Comparison of ENCODE assay signal across 7 mouse cellular contexts in the genomic region with DNA sequence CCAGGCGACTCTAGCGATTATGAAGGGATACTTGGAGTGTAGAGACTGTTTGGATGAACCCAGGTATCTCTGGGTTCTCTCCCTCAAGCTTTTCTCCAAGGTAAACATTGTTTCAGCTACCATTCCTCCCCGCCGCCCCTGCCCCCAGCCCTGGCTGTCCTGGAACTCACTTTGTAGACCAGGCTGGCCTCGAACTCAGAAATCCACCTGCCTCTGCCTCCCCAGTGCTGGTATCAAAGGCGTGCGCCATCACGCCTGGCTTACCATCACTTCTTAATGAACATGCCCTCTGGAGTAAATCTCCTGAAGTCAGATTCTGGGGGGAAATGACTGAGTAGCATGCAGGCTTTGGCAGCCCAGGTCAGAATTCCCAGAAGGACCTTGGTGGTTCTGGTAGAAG. TPM values are rescaled to one million over a fixed set of nuclear protein-coding genes. Genes with fewer than 3 reads are reported as not detected.
DNase-seq lines count a peak whose midpoint lies in the region; ATAC-seq and TF ChIP-seq lines count a peak whose summit lies in the region.

A gene (minus strand): TSS at position 293 of the 400 bp plus-strand sequence.

- peaks cover 14% of the 10 kb centered on the region for H3K4me1 ChIP-seq in thymus, adult 2 months (replicated peaks; ENCODE audit: control insufficient read depth, insufficient read depth, low read length)
- H3K4me1 ChIP-seq in embryonic facial prominence, embryonic 15.5 days, result peaks cover 27% of the 10 kb centered on the region
- peaks cover 31% of the 10 kb centered on the region for H3K4me1 ChIP-seq in heart, embryonic 15.5 days (replicated peaks)
- peaks cover 40% of the 10 kb centered on the region for H3K4me1 ChIP-seq in neural tube, embryonic 13.5 days (replicated peaks)

- no peaks in the 10 kb centered on the region for H3K9me3 ChIP-seq in embryonic facial prominence, embryonic 15.5 days (replicated peaks)
- no peaks in the 10 kb centered on the region for H3K9me3 ChIP-seq in heart, embryonic 15.5 days (replicated peaks)
- H3K9me3 ChIP-seq in neural tube, embryonic 13.5 days, result no peaks in the 10 kb centered on the region

- WGBS in thymus, adult 2 months, result 66% methylated on average over 8 of the region's 8 CpGs
- WGBS in embryonic facial prominence, embryonic 15.5 days, result 51% methylated on average over 8 of the region's 8 CpGs
- WGBS in heart, embryonic 15.5 days, result 44% methylated on average over 8 of the region's 8 CpGs
- WGBS in neural tube, embryonic 13.5 days, result 67% methylated on average over 8 of the region's 8 CpGs

- DNase-seq in thymus, adult 2 months, result no peak
- no peak for DNase-seq in thymus, adult 18-20 months
- DNase-seq in left cerebral cortex, postnatal 36 days (ENCODE audit: low spot score in 2 of 2), result no peak
- DNase-seq in embryo, embryonic 10 days (ENCODE audit: low spot score), result no peak

- intact Hi-C loops in left cerebral cortex, postnatal 36 days (cut with DNase I), result no loop called here

- H3K4me2 ChIP-seq in embryonic facial prominence, embryonic 15.5 days (replicated peaks), result peak within 1 kb of the TSS; percentile 80
- H3K4me2 ChIP-seq in heart, embryonic 15.5 days, result peak within 1 kb of the TSS; percentile 89
- H3K4me2 ChIP-seq in neural tube, embryonic 13.5 days, result peak within 1 kb of the TSS; percentile 87

- no peak for TF ChIP-seq POLR2A in thymus, adult 2 months (IDR thresholded peaks at IDR 0.05; ENCODE audit: control insufficient read depth, extremely low read depth, insufficient read depth, low read length, poor library complexity)

- peak within 1 kb of the TSS; percentile 97 for H3K9ac ChIP-seq in embryonic facial prominence, embryonic 15.5 days
- H3K9ac ChIP-seq in heart, embryonic 15.5 days, result peak within 1 kb of the TSS; percentile 100
- peak within 1 kb of the TSS; percentile 100 for H3K9ac ChIP-seq in neural tube, embryonic 13.5 days

- H3K27ac ChIP-seq in thymus, adult 2 months (ENCODE audit: control insufficient read depth, insufficient read depth, low read length), result no peak within 1 kb of the TSS
- peak within 1 kb of the TSS; percentile 100 for H3K27ac ChIP-seq in embryonic facial prominence, embryonic 15.5 days (replicated peaks)
- H3K27ac ChIP-seq in heart, embryonic 15.5 days, result peak within 1 kb of the TSS; percentile 100
- peak within 1 kb of the TSS; percentile 100 for H3K27ac ChIP-seq in neural tube, embryonic 13.5 days (replicated peaks)

- ATAC-seq in embryonic facial prominence, embryonic 15.5 days (ENCODE audit: insufficient number of reproducible peaks, low FRiP score, low TSS enrichment, low read depth), result no peak
- ATAC-seq in heart, embryonic 15.5 days (replicated peaks; ENCODE audit: insufficient number of reproducible peaks, insufficient read depth, low FRiP score, low read depth), result no peak
- ATAC-seq in neural tube, embryonic 13.5 days (ENCODE audit: low read depth), result no peak

- no peaks in the 10 kb centered on the region for H3K27me3 ChIP-seq in thymus, adult 2 months (ENCODE audit: control insufficient read depth, insufficient read depth, low read length)
- no peaks in the 10 kb centered on the region for H3K27me3 ChIP-seq in embryonic facial prominence, embryonic 15.5 days
- no peaks in the 10 kb centered on the region for H3K27me3 ChIP-seq in heart, embryonic 15.5 days
- H3K27me3 ChIP-seq in neural tube, embryonic 13.5 days, result no peaks in the 10 kb centered on the region

- H3K36me3 ChIP-seq in thymus, adult 2 months (ENCODE audit: control insufficient read depth, insufficient read depth, low read length), result peaks cover 24% of the 10 kb centered on the region
- H3K36me3 ChIP-seq in embryonic facial prominence, embryonic 15.5 days, result peaks cover 43% of the 10 kb centered on the region
- H3K36me3 ChIP-seq in heart, embryonic 15.5 days, result peaks cover 43% of the 10 kb centered on the region
- H3K36me3 ChIP-seq in neural tube, embryonic 13.5 days, result peaks cover 47% of the 10 kb centered on the region

- no peak for TF ChIP-seq CTCF in thymus, adult 2 months (IDR thresholded peaks at IDR 0.05; ENCODE audit: borderline replicate concordance, control insufficient read depth, extremely low read depth, insufficient read depth, low read length, poor library complexity)

- H3K4me3 ChIP-seq in thymus, adult 2 months (ENCODE audit: control insufficient read depth, insufficient read depth, low read length), result peak within 1 kb of the TSS; percentile 59
- H3K4me3 ChIP-seq in embryonic facial prominence, embryonic 15.5 days (replicated peaks), result peak within 1 kb of the TSS; percentile 99
- peak within 1 kb of the TSS; percentile 98 for H3K4me3 ChIP-seq in heart, embryonic 15.5 days
- H3K4me3 ChIP-seq in neural tube, embryonic 13.5 days, result peak within 1 kb of the TSS; percentile 99

RNA-seq across cellular contexts. Expression of the gene that starts here (rescaled TPM):
- polyA plus RNA-seq in thymus, adult 2 months (2012; rRNA removed), result 69.4 and 75.3 TPM in 2 replicates
- 112 and 113 TPM in 2 replicates for polyA plus RNA-seq in embryonic facial prominence, embryonic 15.5 days (2015; fragmentation: Nextera tagmentation; extraction: Ambion mirVana)
- polyA plus RNA-seq in heart, embryonic 15.5 days (2015; fragmentation: Nextera tagmentation; extraction: Ambion mirVana), result 97.8 and 99.6 TPM in 2 replicates
- 10 to 100 TPM; 79.2 to 88.5 TPM for total RNA-seq in left cerebral cortex, postnatal 36 days (2021)
- polyA plus RNA-seq in neural tube, embryonic 13.5 days (2015; fragmentation: Nextera tagmentation; extraction: Ambion mirVana), result 160 and 162 TPM in 2 replicates
